Mouse (Mus musculus) heart, adult 2 months (tissue): ENCODE measurements around the gene Kif27. TPM values are rescaled to one million over a fixed set of nuclear protein-coding genes. Genes with fewer than 3 reads are reported as not detected.

Experiments
- DNase-seq, 2 experiments: peaks; one replicate each; pipeline ENCODE4 v3.0.0; 2021
- H3K27ac ChIP-seq: fragments of 200-600 bp; 2 replicates; pipeline ENCODE4 v1.8.1; 2022
- H3K27me3 ChIP-seq: fragments of 200-500 bp; 2 replicates; pipeline ENCODE4 v1.6.1; 2012; ENCODE audit warnings: mild to moderate bottlenecking, low read length, inconsistent platforms, mixed read lengths; ENCODE audit not compliant: control insufficient read depth, insufficient read depth
- H3K36me3 ChIP-seq: fragments of 200-500 bp; 2 replicates; pipeline ENCODE4 v1.6.1; 2012; ENCODE audit warnings: low read length, inconsistent platforms; ENCODE audit not compliant: control insufficient read depth, insufficient read depth
- H3K4me1 ChIP-seq: fragments of 200-500 bp; 2 replicates; pipeline ENCODE4 v1.6.1; 2011; ENCODE audit warnings: low read length; ENCODE audit not compliant: control insufficient read depth, insufficient read depth
- H3K4me3 ChIP-seq: fragments of 200-600 bp; 2 replicates; pipeline ENCODE4 v1.8.1; 2022
- H3K79me2 ChIP-seq: fragments of 200-500 bp; replicated peaks from 2 replicates; pipeline ENCODE4 v1.6.1; 2012; ENCODE audit warnings: mild to moderate bottlenecking, inconsistent platforms, low read length, moderate library complexity, mixed read lengths; ENCODE audit not compliant: control insufficient read depth, insufficient read depth
- H3K9ac ChIP-seq: fragments of 200-500 bp; 2 replicates; pipeline ENCODE4 v1.6.1; 2012; ENCODE audit warnings: low read depth, mild to moderate bottlenecking, control low read depth, inconsistent platforms, low read length, mixed read lengths
- CTCF ChIP-seq: fragments of 200-600 bp; IDR thresholded peaks from 2 replicates; pipeline ENCODE4 v1.8.1; 2022; ENCODE audit warnings: antibody characterized with exemption, mild to moderate bottlenecking, moderate library complexity
- EP300 ChIP-seq: fragments of 200-500 bp; IDR thresholded peaks from 2 replicates; pipeline ENCODE4 v1.6.1; 2011; ENCODE audit warnings: low read depth, low read length, control low read depth; ENCODE audit not compliant: insufficient read depth
- POLR2A ChIP-seq: fragments of 200-500 bp; IDR thresholded peaks from 2 replicates; pipeline ENCODE4 v1.6.1; 2011; ENCODE audit warnings: mild to moderate bottlenecking, low read depth, low read length, control low read depth; ENCODE audit not compliant: insufficient read depth
- WGBS: fragments of 180-500 bp; shearing (Covaris S2); methylation state at CpG from one replicate; pipeline ENCODE4 v1.1.7; 2018; 5-methylcytosine and 5-hydroxymethylcytosine counted together
- intact Hi-C: fragments of 180-260 bp; cut with DNase I; formaldehyde crosslinking; loops from one replicate; pipeline ENCODE4 v1.15.1; 2025
- polyA plus RNA-seq: library from polyadenylated mRNA; depleted of rRNA; stranded (reverse); fragments of >200 nt; gene quantifications from 2 replicates; pipeline ENCODE4 v1.2.3, GENCODE M21; 2012
- total RNA-seq, 2 experiments: library from RNA; stranded (reverse); gene quantifications; 2 replicates each; pipeline ENCODE4 v1.2.3; 2021

Kif27 gene
- total and polyA plus RNA-seq, 3 experiments = 0.05 to 0.10 (median 0.10) TPM

GRCm38 (mm10) chr13:58287822-58288221, 71.1 kb downstream of the Kif27 start:
- no peaks in the 10 kb centered on the region for H3K36me3 ChIP-seq
- WGBS = 13% methylated on average over 13 of the region's 13 CpGs
- H3K27ac ChIP-seq = no peak overlapping the region
- H3K79me2 ChIP-seq = no peaks in the 10 kb centered on the region
- intact Hi-C loops = loop anchor here (1.0 to 5.0 kb wide), 4 partner anchors 101 to 301 kb away; no protein-coding TSS in a partner anchor
- DNase-seq = peak; percentile 72 to 87
- peaks cover 4% of the 10 kb centered on the region; the same call in 1 of the 2 replicates for H3K27me3 ChIP-seq
- H3K4me1 ChIP-seq = no peaks in the 10 kb centered on the region
- peak; percentile 98 for TF ChIP-seq CTCF
- TF ChIP-seq POLR2A = no peak
- TF ChIP-seq EP300 = peak; percentile 68; the same call in 1 of the 2 replicates
- H3K4me3 ChIP-seq = no peak overlapping the region
- H3K9ac ChIP-seq = no peak overlapping the region

- H3K4me3 ChIP-seq = no peak overlapping the region
- DNase-seq = no peak
- intact Hi-C loops = no loop called here
- no peak overlapping the region for H3K9ac ChIP-seq
- TF ChIP-seq POLR2A = no peak
- no peak for TF ChIP-seq EP300
- no peak for TF ChIP-seq CTCF
- 72% methylated on average over 4 of the region's 4 CpGs for WGBS
- no peaks in the 10 kb centered on the region for H3K79me2 ChIP-seq
- no peak overlapping the region for H3K27ac ChIP-seq
- peaks cover 4% of the 10 kb centered on the region; the same call in 1 of the 2 replicates for H3K27me3 ChIP-seq
- no peaks in the 10 kb centered on the region for H3K36me3 ChIP-seq
- H3K4me1 ChIP-seq = no peaks in the 10 kb centered on the region
These were observed 75.5 kb downstream of the Kif27 start for GRCm38 (mm10) chr13:58283466-58283865.

- Histone ChIP-seq H3K27me3 (peaks cover 4% of the 10 kb centered on the region; the same call in 1 of the 2 replicates), H3K4me3 (no peak overlapping the region), H3K4me1 (no peaks in the 10 kb centered on the region), H3K36me3 (no peaks in the 10 kb centered on the region), H3K27ac (no peak overlapping the region), H3K79me2 (no peaks in the 10 kb centered on the region), H3K9ac (no peak overlapping the region)
- intact Hi-C loops = no loop called here
- WGBS = 66% methylated on average over 4 of the region's 4 CpGs
- DNase-seq = no peak
- no peak for TF ChIP-seq CTCF
- TF ChIP-seq POLR2A = no peak
- TF ChIP-seq EP300 = no peak
These were observed 77.0 kb downstream of the Kif27 start for GRCm38 (mm10) chr13:58281936-58282335.

GRCm38 (mm10) chr13:58280528-58280927, 78.4 kb downstream of the Kif27 start:
- no peak for DNase-seq
- Histone ChIP-seq H3K4me3 (no peak overlapping the region), H3K9ac (no peak overlapping the region), H3K27ac (no peak overlapping the region), H3K4me1 (no peaks in the 10 kb centered on the region), H3K36me3 (no peaks in the 10 kb centered on the region), H3K79me2 (no peaks in the 10 kb centered on the region), H3K27me3 (peaks cover 4% of the 10 kb centered on the region; the same call in 1 of the 2 replicates)
- WGBS = 88% methylated on average over 3 of the region's 3 CpGs
- TF ChIP-seq EP300 (no peak), CTCF (no peak), POLR2A (no peak)
- intact Hi-C loops = no loop called here

- no peak for DNase-seq
- Histone ChIP-seq H3K36me3 (no peaks in the 10 kb centered on the region), H3K27ac (no peak overlapping the region), H3K79me2 (peaks cover 1% of the 10 kb centered on the region; the same call in 1 of the 2 replicates), H3K4me1 (no peaks in the 10 kb centered on the region), H3K9ac (no peak overlapping the region), H3K27me3 (no peaks in the 10 kb centered on the region), H3K4me3 (no peak overlapping the region)
- intact Hi-C loops = no loop called here
- WGBS = 87% methylated on average over 10 of the region's 10 CpGs
- no peak for TF ChIP-seq CTCF
- TF ChIP-seq EP300 = no peak
- TF ChIP-seq POLR2A = no peak
These were observed 82.7 kb downstream of the Kif27 start for GRCm38 (mm10) chr13:58276256-58276655.

- intact Hi-C loops = no loop called here
- DNase-seq = no peak
- Histone ChIP-seq H3K27me3 (no peaks in the 10 kb centered on the region), H3K27ac (peak within 1 kb of the TSS; percentile 70), H3K4me1 (no peaks in the 10 kb centered on the region), H3K36me3 (no peaks in the 10 kb centered on the region), H3K9ac (peak within 1 kb of the TSS; percentile 99), H3K4me3 (peak within 1 kb of the TSS; percentile 87), H3K79me2 (peaks cover 1% of the 10 kb centered on the region; the same call in 1 of the 2 replicates)
- 90% methylated on average over 8 of the region's 8 CpGs for WGBS
- no peak for TF ChIP-seq CTCF
- TF ChIP-seq POLR2A = no peak
- TF ChIP-seq EP300 = no peak
These were observed 83.3 kb downstream of the Kif27 start, which contains the start of gene Gkap1 for GRCm38 (mm10) chr13:58275599-58275998. Gkap1 (minus strand) TSS chr13:58275699.
